Mouse (Mus musculus): Measurements from ENCODE around the gene Phldb2. TPM values are rescaled to one million over a fixed set of nuclear protein-coding genes. Genes with fewer than 3 reads are reported as not detected.

Gene Phldb2
- total RNA-seq, 2 experiments from 2014 or later: 16.4 to 17.3 TPM

DNA sequence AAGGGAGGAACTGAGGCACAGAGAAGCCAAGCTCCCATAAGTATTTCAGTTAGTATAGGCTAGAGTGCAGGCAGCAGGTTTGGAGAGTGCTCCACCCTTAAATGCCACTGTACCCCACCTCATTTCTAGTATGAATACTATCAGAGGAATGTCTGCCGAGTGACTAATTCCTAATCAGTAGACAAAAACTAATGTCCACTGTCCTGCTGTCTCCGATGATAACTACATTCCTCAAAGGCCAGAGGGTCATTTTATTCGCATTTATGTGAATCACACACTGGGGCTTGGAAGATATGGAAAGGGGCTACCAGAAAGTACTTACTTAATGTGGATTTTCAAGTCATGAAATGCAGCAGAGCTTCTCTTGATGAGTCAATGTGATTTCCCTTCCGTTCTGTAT, 104.4 kb downstream of the Phldb2 start:
- intact Hi-C loops (cut with DNase I): no loop called here
- DNase-seq (ENCODE audit: low spot score): no peak

DNA sequence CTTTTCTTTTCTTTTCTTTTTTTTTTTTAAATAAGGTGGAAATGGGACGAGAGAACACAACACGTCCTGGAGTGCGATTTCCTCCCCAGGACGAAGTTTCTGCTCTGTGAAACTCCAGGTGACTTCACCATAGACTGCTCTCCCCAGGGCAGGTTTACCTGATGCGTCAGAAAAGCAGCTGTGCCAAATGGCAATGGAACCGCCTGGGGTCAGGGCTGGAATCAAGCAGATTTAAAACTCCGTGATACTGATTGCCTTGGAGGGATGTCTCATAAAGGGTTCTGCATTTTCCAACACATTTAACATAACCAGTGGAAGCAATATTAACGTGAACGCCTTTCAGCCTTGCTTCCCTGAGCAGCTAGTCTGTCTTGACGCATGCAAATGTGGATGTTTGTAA, 108.5 kb downstream of the Phldb2 start:
- DNase-seq (ENCODE audit: low spot score): no peak
- intact Hi-C loops (cut with DNase I): loop anchor here (2.0 to 5.0 kb wide), 3 partner anchors 48 to 122 kb away; no protein-coding TSS in a partner anchor

DNA sequence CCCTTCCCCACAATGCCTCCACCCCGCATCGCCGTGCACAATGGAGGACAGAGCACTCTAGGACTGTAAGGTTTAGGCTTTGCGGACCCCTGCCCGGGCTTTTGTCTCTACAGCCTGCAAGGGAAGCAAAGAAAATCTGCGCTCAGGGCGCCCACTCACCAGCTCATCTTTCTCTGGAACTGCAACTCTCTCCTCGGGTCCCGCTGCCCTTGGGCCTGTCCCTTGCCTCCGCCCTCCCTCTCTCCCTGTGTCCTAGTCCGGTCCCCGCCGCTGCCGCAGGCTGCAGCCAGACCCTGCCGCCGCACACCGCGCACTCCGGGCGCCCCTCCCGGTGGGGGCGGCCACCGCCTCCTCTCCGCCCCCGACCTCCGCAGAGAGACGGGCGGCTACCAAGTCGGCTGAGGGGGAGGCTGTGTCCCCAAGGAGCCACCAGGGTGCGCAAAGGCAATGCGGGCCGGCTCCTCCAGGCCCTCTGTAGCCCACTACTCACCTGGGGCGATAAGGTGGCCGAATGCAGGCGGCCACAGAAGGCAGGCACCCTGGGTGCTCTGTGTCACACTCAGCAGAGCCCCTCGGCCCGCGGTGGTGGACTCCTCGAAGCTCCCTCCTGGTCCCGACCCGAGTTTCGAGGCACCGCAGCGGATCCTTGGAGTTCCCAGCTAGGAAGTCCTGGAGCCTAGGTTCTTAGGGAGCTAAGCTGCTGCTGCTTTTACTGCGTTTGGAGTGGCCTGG, 109.2 kb downstream of the Phldb2 start:
- intact Hi-C loops (cut with DNase I): loop anchor here (2.0 to 5.0 kb wide), 3 partner anchors 47 to 123 kb away; no protein-coding TSS in a partner anchor
- peak; percentile 78 for DNase-seq (ENCODE audit: low spot score)

- DNase-seq (ENCODE audit: low spot score): peak; percentile 41
- intact Hi-C loops (cut with DNase I): loop anchor here (5.0 kb wide), 2 partner anchors 46 to 86 kb away; no protein-coding TSS in a partner anchor
Observed at GRCm38 (mm10) chr16:45843351-45843891, 110.0 kb downstream of the Phldb2 start.

DNA sequence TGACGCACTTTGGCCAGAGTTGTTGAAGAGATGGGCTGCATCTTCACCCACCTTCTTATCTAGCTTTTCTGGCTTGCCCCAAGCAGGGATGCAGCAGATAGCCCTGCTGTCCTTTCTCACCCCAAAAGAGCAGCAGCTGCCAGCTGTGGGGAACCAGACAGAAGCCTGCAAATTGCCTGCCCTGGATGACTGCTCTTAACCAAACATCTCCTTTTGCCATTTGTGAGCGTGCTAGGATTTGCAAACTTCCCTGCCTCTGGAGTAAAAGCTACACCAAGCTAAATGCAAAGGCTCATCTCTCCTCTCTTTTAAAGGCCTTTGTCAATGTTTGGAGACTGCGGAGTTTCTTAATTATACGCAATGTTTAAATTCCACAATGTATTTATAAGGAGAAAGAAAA, 111.0 kb downstream of the Phldb2 start:
- intact Hi-C loops (cut with DNase I): loop anchor here (5.0 kb wide), 2 partner anchors 45 to 85 kb away; no protein-coding TSS in a partner anchor
- no peak for DNase-seq (ENCODE audit: low spot score)

DNA sequence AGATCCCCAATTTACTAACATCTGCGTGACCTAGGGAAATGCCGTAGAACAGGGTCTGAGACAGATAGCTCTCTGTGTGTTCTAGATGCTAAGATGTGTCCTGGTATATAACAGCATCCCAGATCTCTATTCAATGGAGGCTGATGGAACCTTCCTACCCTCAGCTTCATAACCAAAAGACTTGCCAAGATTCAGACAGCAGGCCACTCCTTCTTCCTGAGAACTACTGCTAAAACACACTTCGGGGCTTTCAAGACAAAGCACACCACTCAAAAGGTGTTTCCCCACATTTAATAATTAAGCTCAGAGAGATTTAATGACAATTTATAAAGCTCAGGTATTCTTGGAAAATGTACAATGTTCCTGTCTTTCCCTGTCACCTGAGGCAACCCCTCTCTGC, 111.6 kb downstream of the Phldb2 start:
- intact Hi-C loops (cut with DNase I): loop anchor here (5.0 kb wide), 2 partner anchors 45 to 85 kb away; no protein-coding TSS in a partner anchor
- DNase-seq (ENCODE audit: low spot score): no peak

GRCm38 (mm10) chr16:45841016-45841415, 112.4 kb downstream of the Phldb2 start:
- no peak for DNase-seq (ENCODE audit: low spot score)
- intact Hi-C loops (cut with DNase I): loop anchor here (5.0 kb wide), 2 partner anchors 44 to 84 kb away; no protein-coding TSS in a partner anchor

- intact Hi-C loops (cut with DNase I): no loop called here
- DNase-seq (ENCODE audit: low spot score): peak; percentile 25
Observed at GRCm38 (mm10) chr16:45837541-45838342, 115.7 kb downstream of the Phldb2 start.

DNA sequence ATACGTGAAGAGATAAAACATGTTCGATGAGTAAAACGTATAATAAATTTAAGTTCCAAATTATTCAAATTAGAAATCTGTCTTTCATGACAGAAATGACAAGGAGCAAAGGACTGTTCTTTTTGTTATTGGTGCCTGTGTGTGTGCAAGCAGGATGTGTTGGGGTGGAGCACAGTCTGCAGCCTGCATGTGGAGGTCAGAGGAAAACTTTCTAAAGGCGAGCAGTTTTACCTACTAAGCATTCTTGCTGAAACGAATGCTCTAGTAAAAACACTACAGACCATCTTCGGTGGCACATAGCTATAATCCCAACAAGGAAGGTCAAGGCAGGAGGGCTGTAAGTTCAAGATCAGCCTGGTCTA, 120.7 kb downstream of the Phldb2 start:
- intact Hi-C loops (cut with DNase I): loop anchor here (5.0 kb wide), 1 partner anchor 70 kb away; no protein-coding TSS in a partner anchor
- no peak for DNase-seq (ENCODE audit: low spot score)

DNA sequence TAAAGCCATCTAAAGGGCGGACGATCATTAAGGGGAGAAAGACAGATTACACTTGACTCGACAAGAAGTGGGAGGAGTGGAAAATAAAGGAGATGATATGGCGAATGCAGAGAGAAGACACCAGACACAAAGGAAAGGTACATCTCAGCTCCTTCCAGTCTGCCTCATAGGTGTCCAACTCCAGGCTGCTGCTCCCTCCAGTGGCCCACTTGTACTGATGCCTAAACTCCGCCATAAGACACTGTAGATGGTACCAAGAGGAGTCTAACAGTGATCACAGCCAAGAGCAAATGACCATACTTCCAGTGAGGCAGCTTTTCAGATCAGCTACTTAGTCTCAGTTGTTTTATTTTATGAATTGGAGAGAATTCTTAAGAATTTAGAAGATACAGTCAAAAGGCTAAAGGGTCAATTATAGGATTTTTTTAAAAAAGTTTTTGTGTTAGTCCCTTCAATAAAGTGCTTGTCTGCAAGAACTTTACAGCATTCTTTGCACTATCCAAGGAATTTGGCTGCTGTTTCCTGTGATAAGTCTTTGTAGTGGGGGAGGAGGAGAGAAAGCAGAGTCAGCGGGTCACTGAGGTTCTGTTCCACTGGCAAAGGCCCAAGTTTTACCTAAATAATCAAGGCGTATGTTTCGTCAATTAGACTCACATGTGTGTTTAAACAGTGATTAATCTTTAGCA, 121.2 kb downstream of the Phldb2 start:
- no peak for DNase-seq (ENCODE audit: low spot score)
- intact Hi-C loops (cut with DNase I): loop anchor here (5.0 kb wide), 1 partner anchor 70 kb away; no protein-coding TSS in a partner anchor

GRCm38 (mm10) chr16:45831094-45831872, 122.1 kb downstream of the Phldb2 start:
- DNase-seq (ENCODE audit: low spot score): no peak
- intact Hi-C loops (cut with DNase I): loop anchor here (5.0 kb wide), 1 partner anchor 69 kb away; no protein-coding TSS in a partner anchor

GRCm38 (mm10) chr16:45830096-45830866, 123.1 kb downstream of the Phldb2 start:
- DNase-seq (ENCODE audit: low spot score): no peak
- intact Hi-C loops (cut with DNase I): loop anchor here (5.0 kb wide), 1 partner anchor 68 kb away; no protein-coding TSS in a partner anchor

DNA sequence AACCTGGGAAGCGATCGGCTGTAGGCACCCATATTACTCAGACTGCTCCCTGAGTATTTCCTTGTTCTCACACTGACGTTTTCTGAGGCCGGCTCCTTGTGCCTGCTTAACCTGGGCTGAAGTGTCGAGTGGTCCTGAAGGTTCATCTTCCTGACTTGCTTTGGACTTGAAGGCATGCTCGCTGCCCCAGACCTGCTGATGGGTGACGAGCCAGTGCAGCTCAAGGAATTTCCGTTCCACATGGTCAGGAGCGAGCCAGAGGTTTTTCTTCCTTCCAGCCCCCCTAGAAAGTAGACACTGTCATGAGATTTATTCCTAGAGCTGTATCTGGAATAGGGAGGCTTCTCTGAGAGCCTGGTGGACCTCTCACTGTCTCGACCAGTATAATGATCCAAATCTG, 128.1 kb downstream of the Phldb2 start:
- intact Hi-C loops (cut with DNase I): no loop called here
- no peak for DNase-seq (ENCODE audit: low spot score)

DNA sequence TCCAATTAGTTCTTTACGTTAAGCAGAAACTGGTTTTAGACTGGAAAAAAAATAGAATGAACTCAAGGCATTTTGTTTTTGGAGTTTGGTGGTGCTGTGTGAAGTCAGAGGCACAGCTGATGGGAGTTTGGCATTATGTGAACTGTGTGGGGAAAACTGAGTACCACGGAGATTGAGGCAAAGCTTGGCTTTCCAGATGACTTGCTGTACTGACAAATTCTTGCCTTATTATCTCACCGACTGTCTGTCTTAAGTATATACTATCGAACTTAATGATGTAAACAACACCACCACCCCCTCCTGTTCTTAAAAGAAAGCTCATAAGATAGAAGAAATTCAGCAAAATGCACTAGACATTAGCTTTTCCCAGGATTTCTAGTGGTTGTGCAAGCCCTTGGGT, 129.4 kb downstream of the Phldb2 start:
- no peak for DNase-seq (ENCODE audit: low spot score)
- intact Hi-C loops (cut with DNase I): no loop called here

DNA sequence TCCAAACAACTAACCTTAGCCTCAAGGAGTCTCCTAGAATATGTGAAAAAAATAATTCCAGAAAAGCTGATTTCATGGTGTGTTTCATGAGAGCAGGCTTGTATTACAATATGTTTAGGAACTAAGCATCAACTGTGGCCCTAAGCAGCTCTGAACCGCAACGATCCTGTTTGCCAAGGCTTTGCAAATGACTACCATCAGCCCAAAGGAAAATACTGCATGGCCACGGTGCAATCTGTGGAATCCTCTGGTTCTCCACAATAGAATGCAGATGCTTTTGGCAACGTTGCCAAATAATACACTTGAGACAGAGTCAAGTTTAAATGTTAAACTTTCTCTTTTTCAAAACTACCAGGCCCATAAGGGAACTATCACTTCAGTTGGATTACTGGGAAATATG, 133.5 kb downstream of the Phldb2 start:
- DNase-seq (ENCODE audit: low spot score): no peak
- intact Hi-C loops (cut with DNase I): loop anchor here (10.0 kb wide), 1 partner anchor 135 kb away; no protein-coding TSS in a partner anchor

- no peak for DNase-seq (ENCODE audit: low spot score)
- intact Hi-C loops (cut with DNase I): loop anchor here (2.0 to 10.0 kb wide), 2 partner anchors 61 to 133 kb away; no protein-coding TSS in a partner anchor
Observed at GRCm38 (mm10) chr16:45817795-45818194, 135.6 kb downstream of the Phldb2 start.

GRCm38 (mm10) chr16:45816670-45817069, 136.7 kb downstream of the Phldb2 start:
- intact Hi-C loops (cut with DNase I): loop anchor here (2.0 to 10.0 kb wide), 2 partner anchors 60 to 132 kb away; no protein-coding TSS in a partner anchor
- no peak for DNase-seq (ENCODE audit: low spot score)

GRCm38 (mm10) chr16:45814611-45815010, 138.8 kb downstream of the Phldb2 start:
- intact Hi-C loops (cut with DNase I): loop anchor here (10.0 kb wide), 1 partner anchor 130 kb away; no protein-coding TSS in a partner anchor
- DNase-seq (ENCODE audit: low spot score): no peak
